In genomic region chr6:112696056-112696950, GRCm38 (mm10) we compare ENCODE assay signal across 7 mouse cellular contexts. TPM values are rescaled to one million over a fixed set of nuclear protein-coding genes. Genes with fewer than 3 reads are reported as not detected.
DNase-seq lines count a peak whose midpoint lies in the region; ATAC-seq lines count a peak whose summit lies in the region.

Gene Rad18 (minus strand): TSS chr6:112696686.

- H3K4me3 ChIP-seq in midbrain, embryonic 11.5 days (ENCODE audit: low read depth, low read length): peak within 1 kb of the TSS; percentile 76

- H3K27me3 ChIP-seq in midbrain, embryonic 11.5 days (ENCODE audit: control insufficient read depth, insufficient read depth, low read length): 0 out of 2 replicates have a peak, but pooled peaks cover 2% of the 10 kb centered on the region

- peak; percentile 81 for ATAC-seq in inflammation-experienced regulatory T-cells, adult 6 months
- peak; percentile 94 for ATAC-seq in midbrain, embryonic 11.5 days (ENCODE audit: low FRiP score)

- no peaks in the 10 kb centered on the region for H3K4me1 ChIP-seq in midbrain, embryonic 11.5 days (ENCODE audit: control insufficient read depth, insufficient read depth, low read length)

- H3K27ac ChIP-seq in midbrain, embryonic 11.5 days (ENCODE audit: low read depth, low read length): no peak within 1 kb of the TSS

- H3K4me2 ChIP-seq in midbrain, embryonic 11.5 days: peak within 1 kb of the TSS; percentile 74

- no peaks in the 10 kb centered on the region for H3K36me3 ChIP-seq in midbrain, embryonic 11.5 days (ENCODE audit: control insufficient read depth, insufficient read depth, low read length)

- intact Hi-C loops in gastrocnemius, postnatal 14 days (cut with DNase I; ENCODE audit: low total_unique reads): no loop called here
- intact Hi-C loops in left cerebral cortex, postnatal 36 days (cut with DNase I): loop anchor here (5.0 kb wide), 1 partner anchor 204 kb away; no protein-coding TSS in a partner anchor

- peak; percentile 87 to 94 for DNase-seq in adrenal gland, adult (ENCODE audit: inconsistent age in 2 of 2, low spot score in 1 of 2)
- peak; percentile 97 for DNase-seq in embryo, embryonic 10 days (ENCODE audit: low spot score)
- DNase-seq in gastrocnemius, postnatal 14 days: peak; percentile 83
- peak; percentile 83 to 87 for DNase-seq in left cerebral cortex, postnatal 36 days (ENCODE audit: low spot score in 2 of 2)
- peak; percentile 99 for DNase-seq in midbrain, embryonic 11.5 days (ENCODE audit: low spot score, missing footprints)
- peak; percentile 77 for DNase-seq in skeletal muscle tissue, adult 2 months (ENCODE audit: low read depth, low spot score)

- under 1% methylated on average over 77 of the region's 77 CpGs for WGBS in midbrain, embryonic 11.5 days

- no peaks in the 10 kb centered on the region for H3K9me3 ChIP-seq in midbrain, embryonic 11.5 days (ENCODE audit: control insufficient read depth, low read length)

- H3K9ac ChIP-seq in midbrain, embryonic 11.5 days (ENCODE audit: low read length): peak within 1 kb of the TSS; percentile 75

RNA-seq across cellular contexts. Expression of gene Rad18, which starts in this region (rescaled TPM):
- total RNA-seq in gastrocnemius, postnatal 14 days (2021): 1 to 10 TPM; 2.0 to 2.3 TPM
- 10 to 100 TPM; 41.6 to 55.6 (median 43.0) TPM for polyA plus RNA-seq in inflammation-experienced regulatory T-cells, adult 6 months (2017; shearing (Covaris generic))
- 1 to 10 TPM; 6.2 to 8.0 TPM for total RNA-seq in left cerebral cortex, postnatal 36 days (2021)
- polyA plus RNA-seq in midbrain, embryonic 11.5 days (2014; fragmentation: Nextera tagmentation; extraction: Ambion mirVana): 38.2 and 39.7 TPM in 2 replicates
